ENCODE assay signal across 25 mouse cellular contexts in the genomic region with DNA sequence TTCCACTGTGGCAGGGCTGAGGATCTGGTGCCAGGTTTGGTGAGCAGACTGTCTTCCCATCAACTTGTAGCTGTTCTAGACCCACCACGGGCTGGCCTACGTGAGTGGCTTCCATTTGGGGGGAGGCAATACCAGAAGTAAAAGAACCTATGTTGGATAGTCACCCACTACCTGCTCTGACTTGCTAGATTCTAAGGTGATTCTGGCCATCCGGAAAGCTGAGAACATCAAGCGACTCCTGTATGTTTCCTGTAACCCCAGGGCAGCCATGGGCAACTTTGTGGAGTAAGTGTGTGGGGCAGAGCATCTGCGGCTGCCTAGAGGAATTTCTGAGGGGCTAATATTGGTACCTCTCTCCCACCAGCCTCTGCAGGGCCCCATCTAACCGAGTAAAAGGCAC. TPM values are rescaled to one million over a fixed set of nuclear protein-coding genes. Genes with fewer than 3 reads are reported as not detected.
"Had no signal": no experiment of that assay in that cellular context is flagged by ENCODE, and none has a peak within 500 bp of the region (broad histone marks: within the 10 kb centered on the region; RNA-seq: fewer than 3 reads in every experiment).

No protein-coding gene starts in this region.

- H3K9ac ChIP-seq: lung, embryonic 14.5 days; midbrain, embryonic 12.5 days; neural tube, embryonic 13.5 days; neural tube, embryonic 15.5 days had no signal

- H3K9me3 ChIP-seq: midbrain, embryonic 10.5 days; midbrain, embryonic 12.5 days; neural tube, embryonic 13.5 days; neural tube, embryonic 15.5 days had no signal

- H3K4me3 ChIP-seq: midbrain, embryonic 10.5 days; midbrain, embryonic 12.5 days; myocyte; neural tube, embryonic 13.5 days; neural tube, embryonic 15.5 days had no signal

- DNase-seq: lung, embryonic 14.5 days; lung, postnatal 10 days; lung, postnatal 4 days; midbrain, embryonic 14.5 days; retina, postnatal 1 day; right cerebral cortex, adult 18-20 months; right cerebral cortex, postnatal 25 days; right cerebral cortex, postnatal 4 days; spleen, adult 18-20 months; thymus, adult 18-20 months; thymus, postnatal 14 days; thymus, postnatal 36 days had no signal

- H3K27ac ChIP-seq: midbrain, embryonic 10.5 days; midbrain, embryonic 12.5 days; neural tube, embryonic 13.5 days; neural tube, embryonic 15.5 days had no signal

- H3K27me3 ChIP-seq: midbrain, embryonic 12.5 days; neural tube, embryonic 13.5 days; neural tube, embryonic 15.5 days had no signal

- ATAC-seq: midbrain, embryonic 16.5 days had no signal

- H3K4me2 ChIP-seq: lung, embryonic 14.5 days; midbrain, embryonic 12.5 days; neural tube, embryonic 13.5 days; neural tube, embryonic 15.5 days had no signal

RNA-seq across cellular contexts. Expression of a gene that starts 5.4 kb away (rescaled TPM):
- total RNA-seq: megakaryocyte, adult 5-6 weeks had no signal
- polyA plus RNA-seq: midbrain, embryonic 16.5 days; small intestine, adult 2 months; stomach, embryonic 14.5 days; stomach, embryonic 16.5 days had no signal

RNA-seq across cellular contexts. Expression of a gene that starts 35.1 kb away (rescaled TPM):
- total RNA-seq: megakaryocyte, adult 5-6 weeks; megakaryocyte-erythroid progenitor cell, adult 5-6 weeks had no signal
- polyA plus RNA-seq: lung, embryonic 14.5 days; lung, embryonic 16.5 days; midbrain, embryonic 10.5 days; midbrain, embryonic 12.5 days; midbrain, embryonic 14.5 days; midbrain, embryonic 16.5 days; myocyte; neural tube, embryonic 11.5 days; neural tube, embryonic 13.5 days; neural tube, embryonic 15.5 days; small intestine, adult 2 months; stomach, embryonic 14.5 days; stomach, embryonic 16.5 days had no signal
